Mouse (Mus musculus) C2C12 (cell line): ENCODE results near the gene Erbb2.

Experiments used
- CEBPB ChIP-seq: IDR thresholded peaks from one replicate; pipeline ENCODE4 v1.6.1; 2011; ENCODE audit warnings: low read depth, mild to moderate bottlenecking, control low read depth, moderate library complexity
- CTCF ChIP-seq: IDR thresholded peaks from one replicate; pipeline ENCODE4 v1.5.1; 2011; ENCODE audit not compliant: control insufficient read depth, insufficient read depth, insufficient read length
- MAX ChIP-seq: IDR thresholded peaks from one replicate; pipeline ENCODE4 v1.6.1; 2011; ENCODE audit warnings: mild to moderate bottlenecking, control low read depth
- MYOD1 ChIP-seq: IDR thresholded peaks from one replicate; pipeline ENCODE4 v1.6.1; 2011; ENCODE audit warnings: low read depth; ENCODE audit not compliant: control insufficient read depth, insufficient read length
- USF1 ChIP-seq: IDR thresholded peaks from one replicate; pipeline ENCODE4 v1.6.1; 2011; ENCODE audit warnings: low read depth, mild to moderate bottlenecking, control low read depth, moderate library complexity

- no peak for TF ChIP-seq CEBPB
- no peak for TF ChIP-seq CTCF
- TF ChIP-seq MAX: no peak
- TF ChIP-seq USF1: peak; percentile 35
- no peak for TF ChIP-seq MYOD1
These were observed 67.0 kb downstream of the Erbb2 start for GRCm38 (mm10) chr11:98479026-98479939.
